Mouse (Mus musculus) heart, embryonic 11.5 days (tissue): ENCODE data around the gene Olfr847. TPM values are rescaled to one million over a fixed set of nuclear protein-coding genes. Genes with fewer than 3 reads are reported as not detected.

Experiments
- ATAC-seq: fragments of 200-750 bp; cut with Nextera tagmentation; replicated peaks from 2 replicates; pipeline ENCODE4 v1.8.0; 2017; ENCODE audit warnings: moderate library complexity; ENCODE audit not compliant: insufficient number of reproducible peaks, low FRiP score, low TSS enrichment
- H3K27ac ChIP-seq: fragments of 300-500 bp; sonication (generic); 2 replicates; pipeline ENCODE4 v1.5.1; 2014; ENCODE audit warnings: mild to moderate bottlenecking, low read depth, low read length
- H3K27me3 ChIP-seq: fragments of 300-500 bp; sonication (generic); 2 replicates; pipeline ENCODE4 v1.6.1; 2014; ENCODE audit warnings: mild to moderate bottlenecking, low read length, mixed read lengths; ENCODE audit not compliant: control insufficient read depth, insufficient read depth
- H3K36me3 ChIP-seq: fragments of 300-500 bp; sonication (generic); 2 replicates; pipeline ENCODE4 v1.6.1; 2014; ENCODE audit warnings: mild to moderate bottlenecking, low read length, moderate library complexity, mixed read lengths; ENCODE audit not compliant: control insufficient read depth, insufficient read depth
- H3K4me1 ChIP-seq: fragments of 300-500 bp; sonication (generic); 2 replicates; pipeline ENCODE4 v1.6.1; 2014; ENCODE audit warnings: low read length; ENCODE audit not compliant: control insufficient read depth, insufficient read depth
- H3K4me2 ChIP-seq: fragments of 300-500 bp; sonication (generic); 2 replicates; pipeline ENCODE4 v1.6.1; 2014; ENCODE audit warnings: mild to moderate bottlenecking, moderate library complexity
- H3K4me3 ChIP-seq: fragments of 300-500 bp; sonication (generic); 2 replicates; pipeline ENCODE4 v1.5.1; 2014; ENCODE audit warnings: low read depth, low read length
- H3K9ac ChIP-seq: fragments of 300-500 bp; sonication (generic); 2 replicates; pipeline ENCODE4 v1.6.1; 2014; ENCODE audit warnings: mild to moderate bottlenecking, low read depth, low read length, moderate library complexity
- H3K9me3 ChIP-seq: fragments of 300-500 bp; sonication (generic); replicated peaks from 2 replicates; pipeline ENCODE4 v1.6.1; 2016; ENCODE audit warnings: low read length; ENCODE audit not compliant: control insufficient read depth
- WGBS: fragments of 180-500 bp; shearing (Covaris S2); extraction: QIAGEN DNeasy Blood & Tissue Kit; methylation state at CpG from one replicate; pipeline ENCODE4 v1.1.7; 2014; ENCODE audit not compliant: insufficient replicate concordance; 5-methylcytosine and 5-hydroxymethylcytosine counted together
- polyA plus RNA-seq: library from polyadenylated mRNA; unstranded; fragments of >200 nt; fragmentation: Nextera tagmentation; extraction: Ambion mirVana; gene quantifications from 2 replicates; pipeline ENCODE4 v1.2.1, GENCODE M21; 2014

The Olfr847 gene
- not detected in 2 replicates for polyA plus RNA-seq

- 68% methylated on average over 1 of the region's 1 CpGs for WGBS
- no peak for ATAC-seq
Measured at GRCm38 (mm10) chr9:19378569-19378968, at the start of gene Olfr847. Gene Olfr847 (minus strand): TSS chr9:19378669.

GRCm38 (mm10) chr9:19363905-19364304 is 14.6 kb downstream of the Olfr847 start, which contains the start of gene Olfr846:
Gene Olfr846 (minus strand): TSS chr9:19364005.
- no peaks in the 10 kb centered on the region for H3K36me3 ChIP-seq

More at GRCm38 (mm10) chr9:19378569-19378968, at the start of gene Olfr847:
- Histone ChIP-seq H3K4me2 (no peak within 1 kb of the TSS), H3K9me3 (no peaks in the 10 kb centered on the region), H3K4me1 (no peaks in the 10 kb centered on the region), H3K9ac (no peak within 1 kb of the TSS), H3K36me3 (no peaks in the 10 kb centered on the region), H3K27me3 (no peaks in the 10 kb centered on the region), H3K4me3 (no peak within 1 kb of the TSS), H3K27ac (no peak within 1 kb of the TSS)

GRCm38 (mm10) chr9:19336157-19336556 is 42.3 kb downstream of the Olfr847 start, which contains the start of gene Olfr845:
Gene Olfr845 (plus strand): TSS chr9:19336457.
- H3K4me2 ChIP-seq, result no peak within 1 kb of the TSS
- no peaks in the 10 kb centered on the region for H3K27me3 ChIP-seq
- H3K27ac ChIP-seq, result no peak within 1 kb of the TSS
- no peaks in the 10 kb centered on the region for H3K4me1 ChIP-seq
- no peaks in the 10 kb centered on the region for H3K36me3 ChIP-seq
- H3K9me3 ChIP-seq, result peaks cover 4% of the 10 kb centered on the region; the same call in 1 of the 2 replicates
- ATAC-seq, result no peak
- no peak within 1 kb of the TSS for H3K9ac ChIP-seq
- WGBS, result 65% methylated on average over 1 of the region's 1 CpGs
- H3K4me3 ChIP-seq, result no peak within 1 kb of the TSS

More at GRCm38 (mm10) chr9:19363905-19364304, 14.6 kb downstream of the Olfr847 start, which contains the start of gene Olfr846:
- Histone ChIP-seq H3K4me1 (no peaks in the 10 kb centered on the region), H3K4me3 (no peak within 1 kb of the TSS), H3K27ac (no peak within 1 kb of the TSS), H3K9me3 (0 out of 2 replicates have a peak, but pooled peaks cover 3% of the 10 kb centered on the region), H3K4me2 (no peak within 1 kb of the TSS), H3K27me3 (no peaks in the 10 kb centered on the region), H3K9ac (no peak within 1 kb of the TSS)
- WGBS, result 51% methylated on average over 1 of the region's 1 CpGs
- no peak for ATAC-seq

Other genes starting within 250 kb of the Olfr847 start
- gene Olfr837, start 242.4 kb downstream of the Olfr847 start, polyA plus RNA-seq, result not detected in 2 replicates
- gene Olfr839-ps1, start 201.4 kb downstream of the Olfr847 start, polyA plus RNA-seq, result 0.09 TPM in 1 of 2 replicates, not detected in the other
- gene Olfr843, start 126.7 kb downstream of the Olfr847 start, polyA plus RNA-seq, result not detected in 2 replicates
- not detected in 2 replicates for gene Olfr844, start 62.3 kb downstream of the Olfr847 start, polyA plus RNA-seq
- not detected in 2 replicates for gene Olfr845, start 42.2 kb downstream of the Olfr847 start, polyA plus RNA-seq
- not detected in 2 replicates for gene Olfr846, start 14.7 kb downstream of the Olfr847 start, polyA plus RNA-seq
- gene Olfr849, start 61.6 kb upstream of the Olfr847 start, polyA plus RNA-seq, result not detected in 2 replicates
- not detected in 2 replicates for gene Olfr850, start 99.6 kb upstream of the Olfr847 start, polyA plus RNA-seq
- gene Olfr851, start 114.6 kb upstream of the Olfr847 start, polyA plus RNA-seq, result not detected in 2 replicates
- not detected in 2 replicates for gene Olfr853, start 162.4 kb upstream of the Olfr847 start, polyA plus RNA-seq
- gene Olfr854, start 188.7 kb upstream of the Olfr847 start, polyA plus RNA-seq, result not detected in 2 replicates
- gene Olfr855, start 203.9 kb upstream of the Olfr847 start, polyA plus RNA-seq, result not detected in 2 replicates
- 21.0 and 25.7 TPM in 2 replicates for gene Zfp317, start 243.4 kb upstream of the Olfr847 start, polyA plus RNA-seq